Mouse (Mus musculus) midbrain, embryonic 16.5 days (tissue): Measurements from ENCODE around the gene Hist2h4. TPM values are rescaled to one million over a fixed set of nuclear protein-coding genes. Genes with fewer than 3 reads are reported as not detected.
A peak's percentile ranks its signal among the peaks of the same experiment; 100 is the strongest.

Experiments
- ATAC-seq: fragments of 200-750 bp; cut with Nextera tagmentation; 2 replicates; pipeline ENCODE4 v1.8.0; 2017; ENCODE audit warnings: moderate TSS enrichment
- H3K27ac ChIP-seq: fragments of 300-500 bp; sonication (generic); 2 replicates; pipeline ENCODE4 v1.5.1; 2014; ENCODE audit warnings: mild to moderate bottlenecking, low read length, mixed read lengths
- H3K27me3 ChIP-seq: fragments of 300-500 bp; sonication (generic); 2 replicates; pipeline ENCODE4 v1.6.1; 2014; ENCODE audit warnings: low read depth, low read length, mixed read lengths; ENCODE audit not compliant: control insufficient read depth, insufficient read depth
- H3K36me3 ChIP-seq: fragments of 300-500 bp; sonication (generic); 2 replicates; pipeline ENCODE4 v1.6.1; 2014; ENCODE audit warnings: mild to moderate bottlenecking, low read length, moderate library complexity, mixed read lengths; ENCODE audit not compliant: control insufficient read depth, insufficient read depth
- H3K4me1 ChIP-seq: fragments of 300-500 bp; sonication (generic); 2 replicates; pipeline ENCODE4 v1.6.1; 2014; ENCODE audit warnings: mild to moderate bottlenecking, low read length, mixed read lengths; ENCODE audit not compliant: control insufficient read depth, insufficient read depth
- H3K4me2 ChIP-seq: fragments of 300-500 bp; sonication (generic); 2 replicates; pipeline ENCODE4 v1.6.1; 2014; ENCODE audit warnings: mild to moderate bottlenecking, low read length, mixed read lengths
- H3K4me3 ChIP-seq: fragments of 300-500 bp; sonication (generic); 2 replicates; pipeline ENCODE4 v1.5.1; 2014; ENCODE audit warnings: low read depth, mild to moderate bottlenecking, low read length, moderate library complexity, mixed read lengths
- H3K9ac ChIP-seq: fragments of 300-500 bp; sonication (generic); 2 replicates; pipeline ENCODE4 v1.6.1; 2014; ENCODE audit warnings: low read depth, low read length, mixed read lengths
- H3K9me3 ChIP-seq: fragments of 300-500 bp; sonication (generic); replicated peaks from 2 replicates; pipeline ENCODE4 v1.6.1; 2014; ENCODE audit warnings: mild to moderate bottlenecking, low read length, mixed read lengths; ENCODE audit not compliant: control insufficient read depth, poor library complexity, severe bottlenecking
- WGBS: fragments of 180-500 bp; shearing (Covaris S2); extraction: QIAGEN DNeasy Blood & Tissue Kit; methylation state at CpG from one replicate; pipeline ENCODE4 v1.1.7; 2014; 5-methylcytosine and 5-hydroxymethylcytosine counted together
- polyA plus RNA-seq: library from polyadenylated mRNA; unstranded; fragments of >200 nt; fragmentation: Nextera tagmentation; extraction: Ambion mirVana; gene quantifications from 2 replicates; pipeline ENCODE4 v1.2.1, GENCODE M21; 2015

The Hist2h4 gene
- polyA plus RNA-seq, 1 experiment from 2014 or later = 3.3 TPM

GRCm38 (mm10) chr3:96231758-96232120 lies 31.4 kb downstream of the Hist2h4 start:
- no peaks in the 10 kb centered on the region for H3K9me3 ChIP-seq
- H3K27ac ChIP-seq = no peak overlapping the region
- no peak overlapping the region for H3K4me2 ChIP-seq
- 65% methylated on average over 2 of the region's 2 CpGs for WGBS
- ATAC-seq = no peak
- H3K36me3 ChIP-seq = no peaks in the 10 kb centered on the region
- H3K4me1 ChIP-seq = no peaks in the 10 kb centered on the region
- no peak overlapping the region for H3K4me3 ChIP-seq
- no peaks in the 10 kb centered on the region for H3K27me3 ChIP-seq
- H3K9ac ChIP-seq = no peak overlapping the region

- no peak overlapping the region for H3K4me3 ChIP-seq
- no peaks in the 10 kb centered on the region for H3K27me3 ChIP-seq
- H3K4me1 ChIP-seq = no peaks in the 10 kb centered on the region
- no peaks in the 10 kb centered on the region for H3K36me3 ChIP-seq
- H3K27ac ChIP-seq = no peak overlapping the region
- no peak overlapping the region for H3K4me2 ChIP-seq
- no peak for ATAC-seq
- no peaks in the 10 kb centered on the region for H3K9me3 ChIP-seq
- 83% methylated on average over 4 of the region's 4 CpGs for WGBS
- no peak overlapping the region for H3K9ac ChIP-seq
These were observed 32.0 kb downstream of the Hist2h4 start for GRCm38 (mm10) chr3:96230910-96231757.

- Histone ChIP-seq H3K4me1 (no peaks in the 10 kb centered on the region), H3K36me3 (no peaks in the 10 kb centered on the region), H3K27me3 (no peaks in the 10 kb centered on the region), H3K27ac (no peak overlapping the region), H3K9me3 (no peaks in the 10 kb centered on the region), H3K4me3 (no peak overlapping the region), H3K9ac (no peak overlapping the region), H3K4me2 (no peak overlapping the region)
- 83% methylated on average over 2 of the region's 2 CpGs for WGBS
- no peak for ATAC-seq
These were observed 32.7 kb downstream of the Hist2h4 start for GRCm38 (mm10) chr3:96230404-96230803.

- 73% methylated on average over 2 of the region's 2 CpGs for WGBS
- no peaks in the 10 kb centered on the region for H3K9me3 ChIP-seq
- H3K27ac ChIP-seq = no peak overlapping the region
- ATAC-seq = no peak
- no peak overlapping the region for H3K4me2 ChIP-seq
- H3K4me1 ChIP-seq = 0 out of 2 replicates have a peak, but pooled peaks cover 4% of the 10 kb centered on the region
- no peak overlapping the region for H3K4me3 ChIP-seq
- no peaks in the 10 kb centered on the region for H3K27me3 ChIP-seq
- no peaks in the 10 kb centered on the region for H3K36me3 ChIP-seq
- H3K9ac ChIP-seq = no peak overlapping the region
These were observed 34.3 kb downstream of the Hist2h4 start for GRCm38 (mm10) chr3:96228828-96229227.

- Histone ChIP-seq H3K4me2 (no peak overlapping the region), H3K27ac (no peak overlapping the region), H3K27me3 (no peaks in the 10 kb centered on the region), H3K4me1 (peaks cover 12% of the 10 kb centered on the region), H3K9ac (no peak overlapping the region), H3K36me3 (no peaks in the 10 kb centered on the region), H3K4me3 (no peak overlapping the region), H3K9me3 (no peaks in the 10 kb centered on the region)
- ATAC-seq = no peak
- WGBS = 83% methylated on average over 8 of the region's 8 CpGs
These were observed 36.1 kb downstream of the Hist2h4 start for GRCm38 (mm10) chr3:96226695-96227648.

- no peak overlapping the region for H3K4me2 ChIP-seq
- WGBS = 9% methylated on average over 2 of the region's 2 CpGs
- H3K9ac ChIP-seq = no peak overlapping the region
- H3K36me3 ChIP-seq = no peaks in the 10 kb centered on the region
- no peaks in the 10 kb centered on the region for H3K9me3 ChIP-seq
- no peak for ATAC-seq
- H3K27ac ChIP-seq = no peak overlapping the region
- H3K4me3 ChIP-seq = no peak overlapping the region
- peaks cover 18% of the 10 kb centered on the region for H3K4me1 ChIP-seq
- H3K27me3 ChIP-seq = no peaks in the 10 kb centered on the region
These were observed 37.7 kb downstream of the Hist2h4 start for GRCm38 (mm10) chr3:96225421-96225820.

GRCm38 (mm10) chr3:96222774-96223173 lies 40.3 kb downstream of the Hist2h4 start:
- H3K27ac ChIP-seq = no peak overlapping the region
- H3K4me3 ChIP-seq = no peak overlapping the region
- peak overlapping the region; percentile 65; the same call in 1 of the 2 replicates for H3K4me2 ChIP-seq
- no peak overlapping the region for H3K9ac ChIP-seq
- no peak for ATAC-seq
- H3K9me3 ChIP-seq = no peaks in the 10 kb centered on the region
- H3K27me3 ChIP-seq = no peaks in the 10 kb centered on the region
- no peaks in the 10 kb centered on the region for H3K36me3 ChIP-seq
- peaks cover 25% of the 10 kb centered on the region for H3K4me1 ChIP-seq
- WGBS = 85% methylated on average over 4 of the region's 4 CpGs

- peak overlapping the region; percentile 98 for H3K27ac ChIP-seq
- no peaks in the 10 kb centered on the region for H3K9me3 ChIP-seq
- no peaks in the 10 kb centered on the region for H3K27me3 ChIP-seq
- no peak for ATAC-seq
- WGBS = 9% methylated on average over 9 of the region's 9 CpGs
- H3K9ac ChIP-seq = peak overlapping the region; percentile 78
- no peaks in the 10 kb centered on the region for H3K36me3 ChIP-seq
- H3K4me1 ChIP-seq = peaks cover 25% of the 10 kb centered on the region
- H3K4me2 ChIP-seq = peak overlapping the region; percentile 65
- peak overlapping the region; percentile 67 for H3K4me3 ChIP-seq
These were observed 41.5 kb downstream of the Hist2h4 start for GRCm38 (mm10) chr3:96221640-96222038.
